Mouse (Mus musculus): ENCODE measurements around the gene Pip5k1c.

Pip5k1c gene

GRCm38 (mm10) chr10:81292554-81293333 is at the start of gene Pip5k1c:
Gene Pip5k1c, plus strand, starts transcription at chr10:81292963.
- peak; percentile 99 for DNase-seq (ENCODE audit: low spot score)

- no peak for DNase-seq (ENCODE audit: low spot score)
Observed at GRCm38 (mm10) chr10:81244146-81244545, 48.6 kb upstream of the Pip5k1c start.

GRCm38 (mm10) chr10:81244595-81244994 is 48.2 kb upstream of the Pip5k1c start:
- DNase-seq (ENCODE audit: low spot score) = peak; percentile 82

GRCm38 (mm10) chr10:81245166-81245565 is 47.6 kb upstream of the Pip5k1c start:
- DNase-seq (ENCODE audit: low spot score) = no peak

- no peak for DNase-seq (ENCODE audit: low spot score)
Observed at GRCm38 (mm10) chr10:81247804-81248203, 45.0 kb upstream of the Pip5k1c start.

GRCm38 (mm10) chr10:81249442-81249841 is 43.3 kb upstream of the Pip5k1c start:
- no peak for DNase-seq (ENCODE audit: low spot score)

- DNase-seq (ENCODE audit: low spot score) = no peak
Observed at GRCm38 (mm10) chr10:81252424-81253419, 40.0 kb upstream of the Pip5k1c start, which contains the start of gene Matk. Gene Matk, plus strand, starts transcription at chr10:81252935.

GRCm38 (mm10) chr10:81254886-81255285 is 37.9 kb upstream of the Pip5k1c start:
- no peak for DNase-seq (ENCODE audit: low spot score)

GRCm38 (mm10) chr10:81257158-81258039 is 35.4 kb upstream of the Pip5k1c start:
- DNase-seq (ENCODE audit: low spot score) = no peak

GRCm38 (mm10) chr10:81259225-81259884 is 33.4 kb upstream of the Pip5k1c start:
- DNase-seq (ENCODE audit: low spot score) = no peak

GRCm38 (mm10) chr10:81261025-81261424 is 31.7 kb upstream of the Pip5k1c start:
- DNase-seq (ENCODE audit: low spot score) = no peak

- DNase-seq (ENCODE audit: low spot score) = no peak
Observed at GRCm38 (mm10) chr10:81265540-81265939, 27.2 kb upstream of the Pip5k1c start.

GRCm38 (mm10) chr10:81266211-81267105 is 26.3 kb upstream of the Pip5k1c start, which contains the start of the genes Mrpl54 and Apba3:
Gene Mrpl54, minus strand, starts transcription at chr10:81266934.
Gene Apba3, plus strand, starts transcription at chr10:81266960.
- DNase-seq (ENCODE audit: low spot score) = peak; percentile 97

- peak; percentile 87 for DNase-seq (ENCODE audit: low spot score)
Observed at GRCm38 (mm10) chr10:81268056-81268455, 24.7 kb upstream of the Pip5k1c start.

- no peak for DNase-seq (ENCODE audit: low spot score)
Observed at GRCm38 (mm10) chr10:81268643-81269412, 23.9 kb upstream of the Pip5k1c start.

GRCm38 (mm10) chr10:81272356-81272755 is 20.4 kb upstream of the Pip5k1c start:
- no peak for DNase-seq (ENCODE audit: low spot score)

- no peak for DNase-seq (ENCODE audit: low spot score)
Observed at GRCm38 (mm10) chr10:81273842-81274241, 18.9 kb upstream of the Pip5k1c start.

- no peak for DNase-seq (ENCODE audit: low spot score)
Observed at GRCm38 (mm10) chr10:81277676-81278075, 15.1 kb upstream of the Pip5k1c start.

GRCm38 (mm10) chr10:81279496-81279895 is 13.3 kb upstream of the Pip5k1c start:
- no peak for DNase-seq (ENCODE audit: low spot score)
